15 mouse cellular contexts compared by ENCODE assay signal in genomic region chr13:75531566-75531965, GRCm38 (mm10).
"Had no signal": no experiment of that assay in that cellular context is flagged by ENCODE, and none has a peak within 500 bp of the region (broad histone marks: within the 10 kb centered on the region; RNA-seq: fewer than 3 reads in every experiment).

No protein-coding gene starts in this region.

- H3K9ac ChIP-seq: limb, embryonic 13.5 days; liver, embryonic 14.5 days; midbrain, embryonic 12.5 days; neural tube, embryonic 13.5 days; stomach, embryonic 15.5 days had no signal

- H3K27me3 ChIP-seq: limb, embryonic 13.5 days; midbrain, embryonic 12.5 days; neural tube, embryonic 13.5 days; stomach, embryonic 15.5 days had no signal

- H3K9me3 ChIP-seq: limb, embryonic 13.5 days; midbrain, embryonic 12.5 days; neural tube, embryonic 13.5 days; stomach, embryonic 15.5 days had no signal

- H3K36me3 ChIP-seq: limb, embryonic 13.5 days; midbrain, embryonic 12.5 days; neural tube, embryonic 13.5 days; stomach, embryonic 15.5 days had no signal

- H3K27ac ChIP-seq: layer of hippocampus, adult 2 months; limb, embryonic 13.5 days; liver, embryonic 14.5 days; midbrain, embryonic 12.5 days; neural tube, embryonic 13.5 days; stomach, embryonic 15.5 days had no signal

- H3K4me1 ChIP-seq: limb, embryonic 13.5 days; midbrain, embryonic 12.5 days; neural tube, embryonic 13.5 days; stomach, embryonic 15.5 days had no signal

- ATAC-seq: midbrain, embryonic 16.5 days had no signal

- DNase-seq: kidney, postnatal 10 days; kidney, postnatal 4 days; left cerebral cortex, postnatal 4 days; lung, adult 18-20 months; retina, postnatal 1 day; right cerebral cortex, postnatal 4 days; thymus, adult 2 months; thymus, postnatal 25 days had no signal

- H3K4me3 ChIP-seq: layer of hippocampus, adult 2 months; limb, embryonic 13.5 days; midbrain, embryonic 12.5 days; neural tube, embryonic 13.5 days; stomach, embryonic 15.5 days had no signal

- H3K4me2 ChIP-seq: limb, embryonic 13.5 days; midbrain, embryonic 12.5 days; neural tube, embryonic 13.5 days; stomach, embryonic 15.5 days had no signal
